Mouse (Mus musculus) stomach, postnatal 0 days (tissue): ENCODE measurements around the gene Map4k4. TPM values are rescaled to one million over a fixed set of nuclear protein-coding genes. Genes with fewer than 3 reads are reported as not detected.

Experiments used
- ATAC-seq: fragments of 200-750 bp; cut with Nextera tagmentation; 2 replicates; pipeline ENCODE4 v1.8.0; 2017; ENCODE audit not compliant: low FRiP score, low TSS enrichment
- DNase-seq: peaks from one replicate; pipeline ENCODE4 v3.0.0-alpha.2; 2016; ENCODE audit warnings: low spot score
- H3K27ac ChIP-seq: fragments of 300-500 bp; sonication (generic); replicated peaks from 2 replicates; pipeline ENCODE4 v1.5.1; 2014; ENCODE audit warnings: mild to moderate bottlenecking, control low read depth
- H3K27me3 ChIP-seq: fragments of 300-500 bp; sonication (generic); 2 replicates; pipeline ENCODE4 v1.6.1; 2014; ENCODE audit warnings: low read length; ENCODE audit not compliant: control insufficient read depth, insufficient read depth
- H3K36me3 ChIP-seq: fragments of 300-500 bp; sonication (generic); 2 replicates; pipeline ENCODE4 v1.6.1; 2014; ENCODE audit warnings: low read length, mixed read lengths; ENCODE audit not compliant: control insufficient read depth, insufficient read depth
- H3K4me1 ChIP-seq: fragments of 300-500 bp; sonication (generic); replicated peaks from 2 replicates; pipeline ENCODE4 v1.6.1; 2014; ENCODE audit warnings: antibody characterized with exemption; ENCODE audit not compliant: control insufficient read depth, insufficient read depth
- H3K4me2 ChIP-seq: fragments of 300-500 bp; sonication (generic); replicated peaks from 2 replicates; pipeline ENCODE4 v1.6.1; 2014; ENCODE audit warnings: low read depth, mild to moderate bottlenecking, control low read depth, moderate library complexity
- H3K4me3 ChIP-seq: fragments of 300-500 bp; sonication (generic); 2 replicates; pipeline ENCODE4 v1.5.1; 2014; ENCODE audit warnings: low read depth, low read length, control low read depth
- H3K9ac ChIP-seq: fragments of 300-500 bp; sonication (generic); 2 replicates; pipeline ENCODE4 v1.6.1; 2014; ENCODE audit warnings: mild to moderate bottlenecking, low read length, control low read depth, mixed read lengths
- H3K9me3 ChIP-seq: fragments of 300-500 bp; sonication (generic); 2 replicates; pipeline ENCODE4 v1.6.1; 2016; ENCODE audit warnings: low read length; ENCODE audit not compliant: control insufficient read depth
- CTCF ChIP-seq: IDR thresholded peaks from 2 replicates; pipeline ENCODE4 v1.5.1; 2016; ENCODE audit warnings: antibody characterized with exemption, low read depth, mild to moderate bottlenecking, moderate library complexity
- EP300 ChIP-seq: optimal IDR thresholded peaks from 2 replicates; pipeline ENCODE3; 2016; ENCODE audit warnings: antibody characterized with exemption
- WGBS: fragments of 180-500 bp; shearing (Covaris S2); extraction: QIAGEN DNeasy Blood & Tissue Kit; methylation state at CpG from one replicate; pipeline ENCODE4 v1.1.7; 2014; 5-methylcytosine and 5-hydroxymethylcytosine counted together
- polyA plus RNA-seq: library from polyadenylated mRNA; unstranded; fragments of >200 nt; fragmentation: Nextera tagmentation; extraction: Ambion mirVana; gene quantifications from 2 replicates; pipeline ENCODE4 v1.2.1, GENCODE M21; 2015

Gene Map4k4
- polyA plus RNA-seq, 1 experiment from 2014 or later: 8.5 TPM

- ATAC-seq (no peak), DNase-seq (no peak)
- Histone ChIP-seq H3K4me1 (peaks cover 2% of the 10 kb centered on the region; the same call in 1 of the 2 replicates), H3K9ac (no peak overlapping the region), H3K27me3 (no peaks in the 10 kb centered on the region), H3K9me3 (no peaks in the 10 kb centered on the region), H3K4me3 (no peak overlapping the region), H3K4me2 (no peak overlapping the region), H3K36me3 (no peaks in the 10 kb centered on the region; the same call in 1 of the 2 replicates), H3K27ac (no peak overlapping the region)
- TF ChIP-seq EP300 (no peak), CTCF (no peak)
- 55% methylated on average over 4 of the region's 4 CpGs for WGBS
These were observed 12.5 kb downstream of the Map4k4 start for GRCm38 (mm10) chr1:39913256-39913655.

DNA sequence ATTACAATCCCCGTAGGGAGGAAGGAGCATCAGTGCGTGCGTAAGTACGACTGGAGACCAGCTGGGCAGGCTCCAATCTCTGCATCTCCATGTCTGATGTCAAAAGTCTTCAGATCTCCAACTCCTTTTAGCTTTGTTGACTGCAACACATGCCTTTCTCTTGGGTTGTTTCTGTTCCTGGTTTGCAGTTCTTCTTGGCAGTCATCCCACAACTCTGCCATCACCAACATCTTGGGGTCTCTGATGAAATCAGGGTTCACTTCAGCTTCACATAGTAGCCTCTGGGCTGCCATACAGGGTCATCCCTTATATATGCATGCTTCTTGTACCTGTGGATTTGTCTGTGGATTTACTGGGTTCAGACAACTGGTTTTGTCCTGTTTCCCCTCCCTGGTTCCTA, 15.4 kb downstream of the Map4k4 start:
- peaks cover 4% of the 10 kb centered on the region; the same call in 1 of the 2 replicates for H3K4me1 ChIP-seq
- no peak for TF ChIP-seq EP300
- TF ChIP-seq CTCF: no peak
- no peak overlapping the region for H3K27ac ChIP-seq
- no peaks in the 10 kb centered on the region for H3K9me3 ChIP-seq
- no peaks in the 10 kb centered on the region; the same call in 1 of the 2 replicates for H3K36me3 ChIP-seq
- H3K27me3 ChIP-seq: no peaks in the 10 kb centered on the region
- DNase-seq: no peak
- no peak for ATAC-seq
- no peak overlapping the region for H3K4me3 ChIP-seq
- WGBS: 80% methylated on average over 4 of the region's 4 CpGs
- H3K4me2 ChIP-seq: no peak overlapping the region
- no peak overlapping the region for H3K9ac ChIP-seq

DNA sequence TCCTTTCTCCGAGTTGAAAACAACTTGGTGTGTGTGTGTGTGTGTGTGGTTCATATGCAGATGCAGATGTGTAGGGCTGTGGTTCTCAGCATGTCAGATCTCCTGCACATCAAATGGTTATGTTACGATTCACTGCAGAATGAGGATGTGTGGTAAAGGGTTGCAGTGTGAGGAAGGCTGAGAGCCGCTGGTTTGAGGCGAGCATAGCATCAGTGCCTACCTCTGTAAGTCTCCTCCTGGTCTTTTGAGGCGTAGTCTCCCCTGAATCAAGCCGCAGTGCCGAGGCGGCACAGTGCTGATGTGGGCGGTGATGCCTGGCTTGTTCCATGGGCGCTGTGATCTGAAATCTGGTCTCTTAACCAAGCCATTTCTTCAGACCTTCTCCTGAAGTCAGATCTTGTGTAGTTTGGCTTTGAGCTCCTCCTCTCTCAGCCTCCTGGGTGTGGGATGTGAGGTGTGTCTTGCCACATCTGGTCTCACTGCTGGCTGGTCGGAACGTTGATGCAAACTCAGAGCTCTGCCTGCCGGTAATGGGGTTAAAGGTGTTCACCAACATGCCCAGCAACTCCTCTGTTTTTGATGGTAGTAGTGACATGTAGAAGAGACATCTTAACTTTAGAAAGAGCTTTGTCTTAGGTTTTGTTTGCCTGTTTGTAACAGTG, 17.3 kb downstream of the Map4k4 start:
- H3K4me2 ChIP-seq: no peak overlapping the region
- 71% methylated on average over 13 of the region's 13 CpGs for WGBS
- no peaks in the 10 kb centered on the region for H3K9me3 ChIP-seq
- H3K9ac ChIP-seq: no peak overlapping the region
- no peak overlapping the region for H3K4me3 ChIP-seq
- no peak for TF ChIP-seq EP300
- TF ChIP-seq CTCF: no peak
- H3K27ac ChIP-seq: peak overlapping the region; percentile 40; the same call in 1 of the 2 replicates
- ATAC-seq (no peak), DNase-seq (no peak)
- H3K4me1 ChIP-seq: peaks cover 4% of the 10 kb centered on the region
- no peaks in the 10 kb centered on the region for H3K27me3 ChIP-seq
- H3K36me3 ChIP-seq: no peaks in the 10 kb centered on the region; the same call in 1 of the 2 replicates

- 59% methylated on average over 7 of the region's 7 CpGs for WGBS
- TF ChIP-seq CTCF (no peak), EP300 (no peak)
- ATAC-seq (no peak), DNase-seq (no peak)
- no peaks in the 10 kb centered on the region for H3K27me3 ChIP-seq
- no peaks in the 10 kb centered on the region for H3K9me3 ChIP-seq
- peak overlapping the region; percentile 40 for H3K27ac ChIP-seq
- no peak overlapping the region for H3K9ac ChIP-seq
- H3K36me3 ChIP-seq: no peaks in the 10 kb centered on the region; the same call in 1 of the 2 replicates
- no peak overlapping the region for H3K4me2 ChIP-seq
- H3K4me1 ChIP-seq: peaks cover 8% of the 10 kb centered on the region
- H3K4me3 ChIP-seq: no peak overlapping the region
These were observed 17.9 kb downstream of the Map4k4 start for GRCm38 (mm10) chr1:39918517-39919115.

DNA sequence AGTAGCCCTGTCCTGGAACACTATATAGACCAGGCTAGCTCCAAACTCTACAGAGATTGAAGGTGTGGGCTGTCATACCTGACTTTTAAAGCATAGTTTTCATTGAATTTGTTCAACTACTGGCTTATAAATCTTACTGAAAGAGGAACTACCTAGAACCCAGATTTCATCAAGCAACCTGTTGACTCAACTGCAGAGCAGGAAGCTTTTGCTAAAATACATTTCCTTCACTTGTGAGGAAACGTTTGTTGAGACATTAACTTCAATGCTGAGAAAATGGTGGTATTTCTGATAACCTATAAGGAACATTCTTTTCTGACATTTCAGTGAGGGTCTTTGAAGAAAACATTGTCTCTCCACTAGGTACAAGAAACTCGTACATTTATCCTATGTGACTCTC, 19.9 kb downstream of the Map4k4 start:
- peaks cover 9% of the 10 kb centered on the region for H3K4me1 ChIP-seq
- H3K36me3 ChIP-seq: no peaks in the 10 kb centered on the region; the same call in 1 of the 2 replicates
- ATAC-seq (no peak), DNase-seq (no peak)
- H3K4me2 ChIP-seq: no peak overlapping the region
- H3K27ac ChIP-seq: no peak overlapping the region
- no peak overlapping the region for H3K4me3 ChIP-seq
- H3K9ac ChIP-seq: no peak overlapping the region
- WGBS: 61% methylated on average over 2 of the region's 2 CpGs
- no peaks in the 10 kb centered on the region for H3K27me3 ChIP-seq
- H3K9me3 ChIP-seq: no peaks in the 10 kb centered on the region
- TF ChIP-seq EP300: no peak
- no peak for TF ChIP-seq CTCF

GRCm38 (mm10) chr1:39921996-39922395, 21.3 kb downstream of the Map4k4 start:
- no peaks in the 10 kb centered on the region for H3K27me3 ChIP-seq
- no peaks in the 10 kb centered on the region for H3K36me3 ChIP-seq
- H3K4me3 ChIP-seq: no peak overlapping the region
- 80% methylated on average over 3 of the region's 3 CpGs for WGBS
- H3K4me2 ChIP-seq: no peak overlapping the region
- H3K9ac ChIP-seq: no peak overlapping the region
- no peak for ATAC-seq
- H3K9me3 ChIP-seq: no peaks in the 10 kb centered on the region
- no peak overlapping the region for H3K27ac ChIP-seq
- H3K4me1 ChIP-seq: peaks cover 9% of the 10 kb centered on the region
- no peak for TF ChIP-seq EP300
- TF ChIP-seq CTCF: no peak
- no peak for DNase-seq
